Mouse (Mus musculus): ENCODE results near the gene Flt3l.
A peak's percentile ranks its signal among the peaks of the same experiment; 100 is the strongest.
"Not testable (repeated sequence)": the region's sequence is repeated elsewhere in the genome, so short reads cannot be mapped to it uniquely, and the experiment has no call there.

Flt3l gene

GRCm38 (mm10) chr7:45162996-45163615 lies 26.9 kb upstream of the Flt3l start:
- DNase-seq: no peak

GRCm38 (mm10) chr7:45162551-45162950 lies 26.3 kb upstream of the Flt3l start:
- DNase-seq: no peak

- peak; percentile 93 to 94 for DNase-seq
These were observed 25.6 kb upstream of the Flt3l start for GRCm38 (mm10) chr7:45161612-45162473.

GRCm38 (mm10) chr7:45160866-45161265 lies 24.6 kb upstream of the Flt3l start:
- DNase-seq: no peak

GRCm38 (mm10) chr7:45160316-45160800 lies 24.1 kb upstream of the Flt3l start:
- DNase-seq: no peak

- DNase-seq: no peak
These were observed 22.8 kb upstream of the Flt3l start for GRCm38 (mm10) chr7:45158991-45159390.

- DNase-seq: no peak
These were observed 21.2 kb upstream of the Flt3l start for GRCm38 (mm10) chr7:45157459-45157858.

- no peak for DNase-seq
These were observed 20.0 kb upstream of the Flt3l start for GRCm38 (mm10) chr7:45156206-45156605.

GRCm38 (mm10) chr7:45155590-45155989 lies 19.4 kb upstream of the Flt3l start:
- DNase-seq: peak in 1 of 2 experiments; percentile 32

- peak; percentile 79 to 85 for DNase-seq
These were observed 18.8 kb upstream of the Flt3l start for GRCm38 (mm10) chr7:45154993-45155514.

- peak; percentile 98 to 99 for DNase-seq
These were observed 18.1 kb upstream of the Flt3l start, which contains the start of the genes Pih1d1 and Aldh16a1 for GRCm38 (mm10) chr7:45154096-45154992. Gene Pih1d1 (plus strand): TSS chr7:45154303. Gene Aldh16a1 (minus strand): TSS chr7:45154584.

- DNase-seq: no peak
These were observed 17.4 kb upstream of the Flt3l start for GRCm38 (mm10) chr7:45153586-45153985.

- DNase-seq: not testable (repeated sequence)
These were observed 16.8 kb upstream of the Flt3l start for GRCm38 (mm10) chr7:45153052-45153451.

- DNase-seq: peak; percentile 76 to 84
These were observed 15.1 kb upstream of the Flt3l start for GRCm38 (mm10) chr7:45151303-45151702.

GRCm38 (mm10) chr7:45150321-45150720 lies 14.1 kb upstream of the Flt3l start:
- DNase-seq: no peak

GRCm38 (mm10) chr7:45149545-45149944 lies 13.3 kb upstream of the Flt3l start:
- peak; percentile 71 to 77 for DNase-seq

GRCm38 (mm10) chr7:45148534-45149098 lies 12.4 kb upstream of the Flt3l start:
- DNase-seq: no peak

- DNase-seq: peak in 1 of 2 experiments; percentile 53
These were observed 11.7 kb upstream of the Flt3l start for GRCm38 (mm10) chr7:45147899-45148298.

GRCm38 (mm10) chr7:45147267-45147666 lies 11.0 kb upstream of the Flt3l start:
- no peak for DNase-seq

- DNase-seq: no peak
These were observed 9.2 kb upstream of the Flt3l start for GRCm38 (mm10) chr7:45145460-45145859.

- peak in 1 of 2 experiments; percentile 32 for DNase-seq
These were observed 8.3 kb upstream of the Flt3l start for GRCm38 (mm10) chr7:45144368-45145174.
